Mouse (Mus musculus) erythroblast, adult 5-6 weeks (primary cell): ENCODE results near the gene Dhcr24. TPM values are rescaled to one million over a fixed set of nuclear protein-coding genes. Genes with fewer than 3 reads are reported as not detected.

Experiments
- ATAC-seq: replicated peaks from 2 replicates; pipeline ENCODE4 v1.8.0; 2016; ENCODE audit warnings: moderate number of reproducible peaks, mild to moderate bottlenecking, moderate TSS enrichment, inconsistent platforms; ENCODE audit not compliant: poor library complexity, low FRiP score, severe bottlenecking
- total RNA-seq, 2 experiments: library from RNA; stranded (forward) in 1 of 2; stranded (reverse) in 1 of 2; fragments of 150-400 nt in 1 of 2; fragments of 200-764, 138-1000 nt in 1 of 2; gene quantifications; 2 replicates each; pipeline versions ENCODE4 v1.2.3 to v1.2.4; 2015 to 2017; ENCODE audit warnings: low replicate concordance in 2 of 2

The Dhcr24 gene
- total RNA-seq, 2 experiments from 2014 or later = 1.7 to 2.3 TPM

DNA sequence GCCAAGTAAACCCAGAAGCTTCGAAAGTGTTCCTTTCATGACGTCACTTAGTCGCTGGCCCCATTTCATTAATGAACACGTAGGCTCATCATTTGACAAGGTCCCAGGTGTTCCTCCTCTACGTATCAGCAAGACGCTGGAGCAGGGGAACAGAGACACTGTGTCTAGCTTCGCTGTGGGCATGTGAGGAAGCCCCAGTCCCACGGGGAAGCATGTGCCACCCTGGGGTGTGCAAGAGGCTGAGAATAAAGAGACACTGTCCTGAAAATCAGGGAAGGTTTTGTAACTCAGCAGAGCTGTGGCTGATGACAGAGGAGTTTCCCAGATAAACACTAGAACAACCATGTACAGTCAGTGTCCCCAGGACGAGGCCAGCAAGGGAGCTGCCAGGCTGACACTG is 36.2 kb downstream of the Dhcr24 start:
- ATAC-seq = no peak

DNA sequence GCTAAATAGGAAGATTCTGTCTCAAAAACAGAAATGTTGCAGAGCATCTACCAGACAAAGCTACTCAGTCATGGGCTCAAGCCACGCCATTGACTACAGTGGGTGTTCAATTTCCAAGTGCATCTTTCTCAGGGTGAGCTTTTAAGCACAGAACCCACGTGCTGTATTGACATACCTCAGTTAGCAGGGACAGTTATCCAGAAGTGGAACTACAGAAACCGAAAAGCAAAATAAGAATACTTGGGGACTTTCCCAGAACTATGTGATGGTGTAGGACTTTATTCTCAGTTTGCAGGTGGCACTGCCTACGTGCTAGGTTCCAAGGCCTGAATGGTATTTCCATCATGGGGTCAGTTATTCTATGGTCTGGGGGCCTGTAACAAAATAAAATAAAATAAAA is 36.9 kb downstream of the Dhcr24 start:
- no peak for ATAC-seq

DNA sequence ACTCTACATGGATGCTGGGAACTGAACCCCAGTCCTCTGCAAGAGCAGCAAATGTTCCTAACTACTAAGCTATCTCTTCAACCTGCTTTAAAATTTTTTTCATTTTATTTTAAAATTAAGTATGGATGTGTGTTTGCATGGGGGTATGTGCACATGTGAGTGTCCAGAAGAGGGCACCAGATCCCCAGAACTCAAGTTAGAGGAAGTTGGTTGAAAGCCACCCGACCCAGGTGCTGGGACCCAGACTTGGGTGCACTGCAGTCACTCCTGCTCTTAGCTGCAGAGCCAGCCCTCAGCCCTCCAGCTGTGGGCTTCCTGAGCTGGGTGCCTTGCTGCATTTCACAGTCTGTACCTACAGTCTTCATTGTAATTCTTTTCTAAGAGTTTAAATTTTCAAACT is 38.6 kb downstream of the Dhcr24 start:
- no peak for ATAC-seq

DNA sequence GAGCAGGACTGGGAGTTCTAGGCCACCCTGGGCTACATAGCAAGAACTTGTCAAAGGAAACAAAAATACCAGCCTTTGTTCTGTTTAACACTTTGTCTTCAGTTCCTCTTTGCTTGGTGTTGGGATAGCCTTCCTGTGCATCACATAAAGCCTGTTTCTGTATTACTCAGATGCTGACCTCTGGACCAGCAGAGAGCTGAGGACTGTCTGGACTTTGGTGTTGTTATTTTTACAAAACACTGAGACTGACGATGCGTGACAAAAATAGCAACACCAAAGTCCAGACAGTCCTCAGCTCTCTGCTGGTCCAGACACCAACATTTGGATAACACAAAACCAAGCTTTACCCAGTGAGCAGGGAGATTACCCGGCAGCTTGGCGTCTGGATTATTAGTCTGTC is 39.9 kb downstream of the Dhcr24 start:
- no peak for ATAC-seq

DNA sequence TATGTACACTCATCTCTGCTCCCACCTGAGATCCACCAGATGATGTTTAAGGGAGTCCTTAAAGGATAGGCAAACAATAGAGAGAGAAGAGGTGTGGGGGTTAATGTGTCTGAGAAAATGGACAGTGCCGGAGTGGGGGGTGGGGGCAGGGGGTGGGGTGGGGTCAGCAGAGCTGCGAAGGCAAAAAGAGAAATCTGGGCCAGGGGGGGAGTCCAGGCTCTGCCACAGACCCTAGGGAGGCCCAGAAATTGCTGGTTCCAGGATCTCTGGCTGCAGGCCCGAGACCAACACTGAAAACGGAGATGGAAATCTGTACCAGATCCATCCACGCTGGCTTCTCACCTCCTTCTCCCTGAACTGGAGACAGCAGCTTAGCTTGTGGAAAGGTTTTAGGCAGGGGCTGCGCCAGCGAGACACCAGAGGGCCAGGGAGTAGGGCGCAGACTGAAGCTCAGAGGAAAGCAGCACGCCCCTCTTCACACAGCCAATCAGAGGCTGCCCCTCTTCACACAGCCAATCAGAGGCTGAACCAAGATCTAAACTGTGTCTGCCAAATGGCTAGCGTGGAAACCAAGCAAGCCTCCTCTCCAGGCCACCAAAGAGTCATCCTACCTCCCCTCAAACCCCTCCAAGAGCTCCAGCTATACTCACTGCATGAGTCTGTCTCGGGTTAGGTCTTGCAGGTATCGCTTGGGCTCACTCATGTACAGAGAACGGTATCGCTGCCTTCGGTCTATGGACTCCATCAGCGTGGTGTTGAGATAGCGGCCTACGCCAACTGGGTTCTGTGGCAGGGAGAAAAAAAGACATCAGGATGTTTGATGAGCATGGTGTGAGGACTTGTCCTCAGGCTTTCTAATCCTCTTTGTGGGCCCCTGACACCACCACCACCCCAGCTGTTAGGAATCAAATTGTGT is 46.1 kb downstream of the Dhcr24 start:
- 0 out of 2 replicates have a peak, but pooled peaks have one; percentile 52 for ATAC-seq

DNA sequence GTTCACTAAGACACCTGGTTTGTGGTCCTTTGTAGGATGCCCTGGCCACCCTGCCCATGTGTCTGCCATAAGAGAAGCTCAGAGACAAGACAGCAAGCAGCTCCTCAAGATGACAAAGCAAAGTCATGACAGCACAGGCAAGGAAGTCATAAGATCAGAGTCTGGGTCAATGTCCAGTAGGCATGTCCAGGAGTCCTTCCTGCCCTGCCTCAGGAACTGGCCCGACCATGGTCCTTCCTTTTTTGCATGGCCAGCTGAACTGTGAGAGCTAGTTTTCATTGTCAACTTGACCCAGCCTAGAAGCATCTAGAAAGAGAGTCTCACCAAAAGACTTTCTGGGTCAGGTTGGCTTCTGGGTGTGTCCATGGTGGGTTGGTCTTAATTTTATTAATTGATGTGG is 47.1 kb downstream of the Dhcr24 start:
- no peak for ATAC-seq

DNA sequence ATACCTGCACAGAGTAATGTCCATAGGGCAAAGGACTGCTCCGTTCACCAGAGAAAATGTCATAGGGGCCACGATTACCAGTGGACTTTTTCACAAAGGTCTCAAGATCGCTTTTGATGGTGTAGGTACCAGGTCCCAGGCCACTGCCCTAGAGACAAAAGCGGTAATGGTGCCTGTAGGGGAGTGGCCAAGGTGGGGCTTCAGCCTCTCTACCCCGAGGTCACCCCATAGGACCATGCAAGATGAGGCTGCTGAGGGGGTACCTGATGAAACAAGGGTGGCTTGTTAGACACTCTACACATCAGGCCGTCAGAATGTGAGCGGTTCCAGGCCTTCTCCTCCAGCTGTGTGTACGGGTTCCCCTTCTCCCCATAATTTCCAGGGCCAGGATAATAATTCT is 52.3 kb downstream of the Dhcr24 start:
- peak; percentile 9 for ATAC-seq

DNA sequence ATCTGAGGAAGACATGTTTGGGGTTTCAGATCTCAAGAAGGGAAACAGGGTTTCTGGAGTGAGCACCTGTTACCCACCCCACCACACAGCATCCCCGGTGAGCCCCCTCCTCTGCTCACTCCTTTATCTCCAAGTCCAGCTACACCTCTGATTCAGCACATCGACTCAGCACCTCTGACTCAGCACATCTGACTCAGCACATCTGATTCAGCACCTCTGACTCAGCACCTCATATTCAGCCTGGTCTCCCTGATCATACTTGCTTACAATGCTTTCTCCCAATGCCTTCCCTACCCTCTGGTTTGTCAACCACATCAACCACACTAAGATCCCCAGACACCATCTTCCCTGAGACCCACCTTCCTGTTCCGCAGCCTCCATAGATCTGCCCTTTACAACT is 52.7 kb downstream of the Dhcr24 start:
- peak; percentile 90 for ATAC-seq

DNA sequence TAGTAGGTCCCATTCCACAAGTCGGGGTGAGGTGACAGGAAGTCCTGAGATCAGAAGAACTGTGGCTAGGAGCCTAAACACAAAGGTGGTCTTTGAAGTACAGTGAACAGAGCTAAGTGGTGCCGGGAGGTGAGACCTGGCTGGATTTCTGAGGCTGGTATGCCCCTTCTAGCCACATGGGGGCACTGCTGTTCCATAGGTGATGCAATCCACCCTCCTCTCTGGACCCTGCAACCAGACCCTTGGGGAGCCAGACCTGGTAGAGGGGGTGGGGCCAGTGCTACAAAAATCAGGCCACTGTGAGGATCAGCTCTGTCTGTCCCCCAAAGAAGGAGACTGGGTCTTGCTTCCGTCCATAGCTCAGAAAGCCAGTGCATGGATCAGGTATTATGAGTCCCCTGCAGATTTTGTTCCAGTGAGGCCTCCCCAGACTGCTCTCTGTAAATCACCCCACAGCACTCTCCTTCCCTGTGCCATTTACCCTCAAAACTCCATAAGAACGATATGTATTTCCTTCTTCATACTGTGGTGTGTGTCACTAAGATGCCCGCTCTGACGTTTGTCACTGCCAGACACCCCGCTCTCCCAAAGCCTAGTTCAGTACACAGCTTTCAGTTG is 53.5 kb downstream of the Dhcr24 start:
- ATAC-seq = peak; percentile 74

DNA sequence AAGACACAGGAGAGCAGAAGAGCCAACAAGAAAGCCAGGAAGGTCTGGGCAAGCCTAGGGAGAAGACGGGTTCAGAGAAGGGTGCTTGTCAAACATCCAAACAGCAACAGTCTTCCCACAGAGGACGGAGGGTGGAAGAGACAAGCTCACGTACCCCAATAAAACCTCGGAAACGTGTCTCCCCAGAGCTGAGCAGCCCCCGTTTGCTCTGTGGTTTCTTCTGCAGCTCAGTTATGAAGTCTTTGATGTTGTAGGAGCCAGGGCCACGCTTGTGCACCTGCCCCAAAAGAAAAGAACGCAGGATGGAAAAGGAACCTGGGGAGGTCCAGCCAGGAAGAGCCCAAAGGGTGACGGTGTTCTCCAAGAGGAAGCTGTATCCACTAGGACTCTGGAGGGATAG is 54.0 kb downstream of the Dhcr24 start:
- no peak for ATAC-seq

DNA sequence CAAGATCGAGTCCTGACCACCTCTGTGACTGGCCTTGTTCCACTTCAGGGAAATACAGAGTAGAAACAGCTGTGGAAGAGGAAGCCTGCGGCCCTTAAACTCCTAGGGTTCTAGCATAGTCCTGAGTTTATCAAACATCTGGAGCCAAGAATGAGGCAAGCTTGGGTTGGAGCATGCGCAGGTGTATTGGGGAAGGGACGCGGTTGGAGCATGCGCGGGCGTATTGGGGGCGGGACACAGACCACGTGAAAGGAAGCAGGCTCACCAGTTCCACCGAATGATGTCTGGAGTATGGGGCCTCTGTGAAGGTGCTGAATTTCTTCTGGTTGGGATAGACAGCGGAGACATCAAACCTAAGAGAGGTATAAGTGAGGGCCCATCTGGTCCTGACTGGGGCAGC is 54.8 kb downstream of the Dhcr24 start:
- no peak for ATAC-seq

DNA sequence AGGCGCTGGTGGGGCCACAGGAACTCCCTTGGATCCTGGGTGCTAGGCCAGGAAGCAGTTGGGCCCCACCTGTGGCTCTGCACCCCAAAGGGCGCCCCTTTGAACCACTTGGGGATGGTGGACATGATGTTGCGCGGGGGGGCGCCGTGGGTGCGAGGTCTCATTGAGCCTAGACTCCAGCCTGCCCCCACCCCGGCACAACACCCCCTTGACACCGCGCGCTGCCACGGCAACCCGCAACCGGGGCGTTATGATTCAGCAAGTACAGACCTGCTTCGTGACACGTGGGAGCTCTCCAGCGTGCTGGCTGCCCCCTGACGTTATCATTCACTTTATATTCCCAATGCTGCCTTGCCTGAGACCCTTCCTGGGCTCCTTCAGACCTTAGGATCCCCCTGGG is 56.2 kb downstream of the Dhcr24 start, which contains the start of gene Lexm:
Lexm (minus strand) TSS at position 186 of the 400 bp plus-strand sequence.
- no peak for ATAC-seq

DNA sequence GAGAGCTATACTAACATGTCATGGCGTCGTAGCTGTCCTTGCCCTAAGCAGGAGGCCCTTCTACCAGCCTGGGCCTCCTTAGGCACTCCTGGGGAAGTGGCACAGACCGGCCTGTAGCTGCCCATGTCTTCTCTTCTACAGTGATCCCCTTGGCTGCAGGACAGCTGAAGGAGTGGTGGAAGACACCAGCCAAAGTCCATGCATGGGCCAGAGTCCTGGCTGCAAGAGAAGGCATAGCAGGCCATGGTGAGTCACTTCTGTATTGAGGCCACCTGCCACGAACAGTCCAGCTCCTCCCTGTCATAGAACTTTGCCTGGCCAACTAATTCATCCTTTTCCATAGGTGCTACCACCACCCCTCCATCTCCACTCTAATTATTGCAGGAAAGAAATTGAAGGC is 58.1 kb downstream of the Dhcr24 start:
- ATAC-seq = no peak

DNA sequence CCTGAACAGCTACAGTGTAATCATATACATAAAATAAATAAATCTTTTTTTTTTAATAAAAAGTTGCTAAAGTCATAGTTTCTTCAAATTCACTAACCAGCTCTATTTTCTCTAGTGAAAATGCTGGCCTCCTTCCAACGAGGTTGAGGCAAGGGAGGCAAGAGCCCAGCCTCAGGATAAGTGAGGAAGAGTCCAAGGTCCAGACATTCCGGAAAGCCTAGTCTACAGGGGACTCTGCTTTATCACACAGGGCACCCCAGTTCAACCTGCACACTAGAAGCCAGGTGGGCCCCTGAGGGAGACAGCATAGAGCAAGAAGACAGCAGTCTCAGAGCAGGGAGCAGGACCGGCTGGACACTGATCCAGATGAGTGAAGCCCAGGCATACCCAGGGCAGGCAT is 60.6 kb downstream of the Dhcr24 start:
- no peak for ATAC-seq

DNA sequence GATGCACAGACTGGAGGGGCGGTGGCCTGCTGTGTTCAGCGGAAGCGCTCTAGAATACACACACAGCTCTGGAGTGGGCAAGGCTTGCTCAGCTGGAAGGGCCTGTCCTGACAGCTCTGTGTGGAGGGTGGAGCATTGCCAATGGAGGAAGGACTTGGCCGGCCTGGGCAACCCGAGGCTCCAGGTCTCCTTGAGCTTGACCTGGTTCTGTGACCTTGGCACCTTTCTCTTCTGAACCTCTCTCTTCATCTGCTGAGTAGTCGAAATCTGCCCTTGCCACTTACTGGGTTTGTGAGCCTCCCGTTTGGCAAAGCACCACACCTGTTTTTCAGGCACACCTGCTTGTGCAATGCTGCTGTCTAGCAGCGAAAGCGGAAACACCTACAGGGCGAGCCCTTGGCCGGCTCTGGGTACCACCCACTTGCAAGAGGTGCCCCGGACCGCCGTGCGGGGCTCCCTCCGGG is 61.2 kb downstream of the Dhcr24 start, which contains the start of gene Ttc22:
Ttc22 (plus strand) TSS at position 403 of the 464 bp plus-strand sequence.
- ATAC-seq = no peak

DNA sequence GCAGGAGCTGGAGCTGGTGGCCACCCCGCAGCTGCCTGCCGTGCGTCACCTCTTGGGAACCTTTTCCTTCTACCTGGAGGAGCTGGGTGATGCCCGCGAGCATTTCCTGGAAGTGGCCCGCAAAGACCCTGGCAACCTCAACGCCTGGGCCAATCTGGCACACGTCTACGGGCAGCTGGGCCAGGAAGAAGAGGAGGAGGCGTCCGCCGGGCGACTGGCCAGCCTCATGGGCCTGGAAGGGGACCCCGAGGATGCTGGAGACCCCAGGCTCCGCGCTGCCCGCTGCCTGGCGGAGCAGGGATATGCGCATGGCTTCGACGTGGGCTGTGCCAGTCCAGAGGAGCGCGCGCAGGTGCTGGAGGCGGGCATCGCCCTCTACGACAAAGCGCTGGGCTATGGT is 61.9 kb downstream of the Dhcr24 start:
- no peak for ATAC-seq

DNA sequence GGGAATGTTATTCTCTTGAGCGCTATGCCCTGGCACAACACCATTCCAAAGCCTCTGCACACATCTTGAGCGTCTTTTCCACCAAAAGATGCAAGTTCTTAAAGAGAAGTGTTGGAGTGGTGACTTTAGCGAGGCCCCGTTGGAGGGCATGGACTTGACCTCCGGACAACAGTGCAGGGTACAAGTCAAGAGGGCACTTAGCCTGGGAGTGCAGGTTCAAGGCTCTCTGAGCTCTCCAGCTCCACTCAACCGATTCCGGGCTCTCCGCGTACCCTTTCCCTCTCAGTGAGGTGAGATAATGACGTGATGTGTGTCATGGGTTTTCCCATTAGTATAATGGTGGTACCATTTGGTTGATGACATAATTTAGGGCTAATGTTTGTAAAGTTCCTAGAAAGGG is 63.4 kb downstream of the Dhcr24 start:
- ATAC-seq = no peak

DNA sequence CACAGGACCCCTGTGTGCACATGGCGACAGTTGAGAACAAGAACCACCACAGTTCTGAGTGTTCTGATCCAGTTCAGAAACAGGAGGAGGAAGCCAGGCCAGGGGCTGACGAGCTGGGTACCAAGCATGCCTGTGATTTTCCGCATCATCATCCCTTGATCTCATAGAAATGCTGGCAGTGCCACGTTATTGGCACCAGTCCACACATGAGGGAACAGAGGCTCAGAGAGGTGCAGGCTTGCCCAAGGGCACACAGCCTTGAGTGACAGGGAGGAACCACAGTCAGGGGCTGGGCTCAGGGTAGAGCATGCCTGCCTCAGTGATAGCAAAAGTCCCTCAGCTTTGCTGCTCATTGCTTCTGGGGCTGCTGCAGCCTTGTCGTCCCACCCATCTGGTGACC is 67.0 kb downstream of the Dhcr24 start:
- no peak for ATAC-seq

DNA sequence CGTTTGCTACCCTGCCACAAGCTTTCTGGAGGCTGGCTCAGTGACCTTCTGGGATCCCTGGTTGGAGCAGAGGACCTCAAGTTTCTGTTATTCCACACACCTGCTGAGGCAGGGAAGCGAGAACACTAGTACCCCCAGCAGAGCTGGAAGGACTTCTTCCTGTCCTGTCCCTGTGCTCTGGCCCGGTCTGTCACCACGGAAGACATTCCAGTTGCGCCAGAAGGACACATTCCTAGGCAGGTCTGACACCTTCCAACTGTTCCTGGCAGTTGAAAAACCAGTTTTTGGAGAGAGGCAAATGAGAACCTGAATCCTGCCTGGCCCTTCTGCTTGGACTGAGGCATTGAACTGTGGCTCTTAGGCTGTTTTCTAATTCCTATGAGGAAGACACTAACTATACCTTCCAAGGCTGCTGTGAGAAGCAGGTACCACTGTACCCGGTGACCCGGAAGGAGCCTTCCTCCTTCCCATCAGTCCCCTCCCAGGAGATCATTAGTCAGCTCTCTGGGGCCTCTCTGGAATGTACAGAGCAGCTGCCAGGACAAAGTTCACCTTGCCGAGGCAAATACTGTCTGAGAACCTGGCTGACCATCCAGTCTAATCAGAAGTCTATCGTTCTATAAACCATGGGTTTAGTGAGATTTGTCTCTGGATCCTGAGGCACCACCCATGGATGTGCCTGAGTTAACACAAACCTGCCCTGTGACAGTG is 68.0 kb downstream of the Dhcr24 start:
- ATAC-seq = no peak

DNA sequence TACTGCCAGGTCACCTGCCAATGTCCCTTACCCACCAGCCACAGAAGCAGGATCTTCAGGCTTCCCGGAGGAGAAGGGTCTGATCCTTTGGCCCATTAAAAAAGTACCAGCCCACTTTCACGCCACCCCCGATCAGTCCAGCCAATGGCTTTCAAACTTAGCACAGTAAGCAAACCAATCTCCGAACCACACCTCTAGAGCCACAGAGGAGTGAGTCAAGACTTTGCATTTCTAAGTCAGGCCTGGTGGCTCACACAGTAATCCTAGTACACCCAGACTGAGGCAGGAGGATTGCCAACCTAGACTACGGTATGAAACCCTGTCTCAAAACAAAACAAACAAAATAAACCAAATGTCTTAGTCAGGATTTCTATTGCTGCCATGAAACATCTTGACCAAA is 68.5 kb downstream of the Dhcr24 start:
- ATAC-seq = no peak
